ENCODE assay signal across 8 mouse cellular contexts in genomic region chr2:34645851-34646540, GRCm38 (mm10).
DNase-seq lines count a peak whose midpoint lies in the region; ATAC-seq and TF ChIP-seq lines count a peak whose summit lies in the region.

No protein-coding gene starts in this region.

- no peaks in the 10 kb centered on the region; the same call in 1 of the 2 replicates for H3K4me1 ChIP-seq in lung, embryonic 14.5 days (ENCODE audit: insufficient read depth)
- peaks cover 29% of the 10 kb centered on the region for H3K4me1 ChIP-seq in neural tube, embryonic 15.5 days

- H3K9ac ChIP-seq in lung, embryonic 14.5 days, result peak overlapping the region; percentile 48
- no peak overlapping the region for H3K9ac ChIP-seq in neural tube, embryonic 15.5 days (replicated peaks)

- H3K9me3 ChIP-seq in lung, embryonic 14.5 days (ENCODE audit: low read depth, low read length), result no peaks in the 10 kb centered on the region
- H3K9me3 ChIP-seq in neural tube, embryonic 15.5 days (replicated peaks), result no peaks in the 10 kb centered on the region

- H3K36me3 ChIP-seq in lung, embryonic 14.5 days (ENCODE audit: insufficient read depth), result no peaks in the 10 kb centered on the region
- no peaks in the 10 kb centered on the region for H3K36me3 ChIP-seq in neural tube, embryonic 15.5 days

- no peak for TF ChIP-seq CTCF in lung, embryonic 14.5 days (IDR thresholded peaks at IDR 0.05; ENCODE audit: low read depth)

- peak overlapping the region; percentile 41 for H3K4me3 ChIP-seq in lung, embryonic 14.5 days (ENCODE audit: low read depth, low read length)
- H3K4me3 ChIP-seq in neural tube, embryonic 15.5 days (replicated peaks), result peak overlapping the region; percentile 32

- peak overlapping the region; percentile 87 for H3K4me2 ChIP-seq in lung, embryonic 14.5 days
- H3K4me2 ChIP-seq in neural tube, embryonic 15.5 days, result peak overlapping the region; percentile 62

- peak; percentile 86 for ATAC-seq in lung, embryonic 14.5 days (ENCODE audit: insufficient read depth)
- peak; percentile 78 for ATAC-seq in neural tube, embryonic 15.5 days (ENCODE audit: low FRiP score)

- peak; percentile 18 for DNase-seq in right cerebral cortex, adult 18-20 months
- no peak for DNase-seq in right cerebral cortex, adult 2 months (ENCODE audit: low spot score in 2 of 2)
- DNase-seq in embryo, embryonic 11 days, result peak; percentile 88
- peak; percentile 58 to 71 for DNase-seq in heart, adult 18-20 months
- peak; percentile 65 for DNase-seq in kidney, adult 11 months
- DNase-seq in lung, embryonic 14.5 days, result peak; percentile 87
- peak; percentile 93 for DNase-seq in thymus, postnatal 4 days

- WGBS in lung, embryonic 14.5 days, result 9% methylated on average over 21 of the region's 21 CpGs
- 13% methylated on average over 21 of the region's 21 CpGs for WGBS in neural tube, embryonic 15.5 days

- no peaks in the 10 kb centered on the region for H3K27me3 ChIP-seq in lung, embryonic 14.5 days (ENCODE audit: insufficient read depth, low read length)
- H3K27me3 ChIP-seq in neural tube, embryonic 15.5 days (replicated peaks), result 0 out of 2 replicates have a peak, but pooled peaks cover 2% of the 10 kb centered on the region

- H3K27ac ChIP-seq in lung, embryonic 14.5 days (ENCODE audit: low read depth), result peak overlapping the region; percentile 50
- H3K27ac ChIP-seq in neural tube, embryonic 15.5 days (replicated peaks), result no peak overlapping the region

Comparison
In these comparisons a context has a peak if more than half of its experiments do, and no peak if none do; other contexts are left out.
1. DNase-seq: peak in right cerebral cortex, adult 18-20 months (single experiment), embryo, embryonic 11 days (single experiment), heart, adult 18-20 months (2 of 2), kidney, adult 11 months (single experiment), lung, embryonic 14.5 days (single experiment) and thymus, postnatal 4 days (single experiment); none in right cerebral cortex, adult 2 months (0 of 2).